Mouse (Mus musculus) layer of hippocampus, postnatal 25 days (tissue): ENCODE measurements at regions not wholly inside any gene's neighbourhood (a gene's known extent, or its start where the extent isn't known, plus 50 kb on each side); places are given as distances from the start of the nearest gene placed in this dataset.
"Not testable (repeated sequence)": the region's sequence is repeated elsewhere in the genome, so short reads cannot be mapped to it uniquely, and the experiment has no call there.

Source experiments
- DNase-seq, 2 experiments: peaks; one replicate each; pipeline ENCODE4 v3.0.0; 2022; ENCODE audit warnings: mixed read lengths in 2 of 2, low spot score in 1 of 2; ENCODE audit errors: extremely low spot score in 1 of 2

DNA sequence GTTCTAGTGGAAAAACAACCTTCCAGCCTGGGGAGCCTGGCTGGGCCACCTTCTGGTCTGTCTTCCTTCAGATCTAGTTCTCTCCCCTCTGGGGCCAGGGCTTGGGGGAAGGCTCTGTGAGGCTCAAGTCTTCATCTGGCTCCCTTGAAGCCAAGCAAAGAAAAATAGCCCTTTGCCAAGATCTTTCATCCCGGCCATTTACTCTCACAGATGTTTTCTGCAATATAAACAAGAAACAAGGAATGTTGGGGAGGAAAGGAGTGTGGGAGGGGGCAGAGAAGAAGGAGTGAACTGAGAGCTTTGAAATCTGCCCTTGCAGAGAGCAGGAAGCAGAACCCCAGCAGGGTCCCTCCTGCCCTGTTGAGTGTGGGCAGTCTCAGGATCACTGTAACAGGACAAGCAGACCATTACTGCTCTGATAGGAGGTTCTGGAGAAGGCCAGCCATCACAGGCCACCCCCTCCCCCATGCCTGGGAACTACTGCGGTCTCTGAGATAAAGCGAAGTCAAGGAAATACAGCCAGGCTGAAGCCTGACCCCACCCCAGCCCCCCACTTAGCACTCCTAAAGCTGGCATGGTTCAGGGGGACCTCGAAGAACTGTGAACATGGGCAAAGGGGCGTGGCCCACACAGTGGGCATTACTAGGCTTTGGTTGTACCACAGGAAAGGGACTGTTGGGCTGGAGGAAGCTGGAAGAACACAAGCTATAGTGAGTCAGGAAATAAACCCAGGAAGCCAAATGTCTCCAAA is 118.8 kb downstream of the Zfp36l1 start:
- no peak for DNase-seq

DNA sequence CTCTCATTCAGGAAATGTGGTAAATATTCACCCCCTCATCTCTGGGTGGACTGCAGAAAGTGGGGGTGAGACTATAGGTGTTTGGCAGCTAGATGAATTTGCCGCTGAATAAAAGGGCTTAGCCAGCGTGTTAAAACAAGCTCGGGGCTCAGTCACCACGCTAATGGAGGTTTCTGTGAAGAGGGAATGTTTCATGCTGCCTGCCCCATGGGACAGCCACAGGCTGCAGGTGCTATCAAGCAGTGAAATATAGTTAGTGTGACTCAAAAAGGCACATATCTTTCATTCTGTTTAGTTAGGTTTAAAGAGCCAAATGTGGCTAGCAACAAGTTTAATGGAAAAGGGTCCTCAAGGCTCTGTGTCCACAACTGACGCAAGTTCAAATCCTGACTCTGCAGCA is 121.5 kb downstream of the Zfp36l1 start:
- DNase-seq = no peak

- no peak for DNase-seq
Observed at GRCm38 (mm10) chr12:79990751-79991150, 122.1 kb downstream of the Zfp36l1 start.

GRCm38 (mm10) chr12:79989582-79990110 is 123.2 kb downstream of the Zfp36l1 start:
- DNase-seq = no peak

DNA sequence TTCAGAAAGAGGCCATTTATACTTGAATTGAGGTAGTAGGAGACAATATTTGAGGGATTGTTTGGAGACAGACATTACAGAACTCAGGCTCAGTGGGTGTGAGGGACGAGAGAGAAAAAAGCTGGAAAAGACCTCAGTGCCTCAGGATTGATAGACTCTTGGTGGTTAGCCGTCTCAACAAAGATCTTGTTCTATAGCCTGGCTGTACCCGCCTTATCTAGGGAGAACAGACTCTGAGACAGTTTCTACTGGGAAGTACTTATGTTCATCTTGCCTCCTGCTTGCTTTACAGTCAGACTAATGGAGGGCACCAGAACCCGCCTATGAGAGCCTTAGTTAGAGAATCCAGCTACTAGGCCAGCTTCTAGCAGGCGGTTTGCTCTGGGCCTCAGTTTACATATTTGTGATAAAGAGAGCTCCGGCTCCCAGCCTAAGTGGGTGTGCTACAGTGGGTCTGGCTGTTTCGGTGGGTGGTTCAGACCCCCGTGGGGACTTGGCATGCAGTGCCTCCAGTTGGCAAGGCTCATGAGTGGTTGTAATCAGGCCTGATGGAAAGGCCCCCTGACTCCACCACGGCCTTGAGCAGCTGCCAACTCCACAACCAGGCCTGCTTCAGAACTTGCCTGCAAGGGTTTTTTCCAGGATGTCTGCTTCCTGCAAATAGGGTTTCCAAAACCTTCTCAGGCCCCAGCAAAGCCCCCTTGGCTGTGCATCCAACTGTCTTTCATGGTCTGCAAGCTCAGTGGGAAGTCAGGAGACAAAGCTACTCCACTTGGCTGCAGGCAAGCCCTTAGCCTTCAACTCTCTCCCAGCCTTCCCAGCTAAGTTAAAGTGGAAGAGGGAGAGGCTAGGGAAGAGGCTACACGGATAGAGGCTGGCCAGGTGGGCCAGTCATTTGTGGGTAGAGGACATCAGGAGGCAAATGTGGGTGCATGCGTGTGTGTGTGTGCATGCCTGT is 124.1 kb downstream of the Zfp36l1 start:
- no peak for DNase-seq

- no peak for DNase-seq
Observed at GRCm38 (mm10) chr12:79986241-79986976, 126.4 kb downstream of the Zfp36l1 start.

DNA sequence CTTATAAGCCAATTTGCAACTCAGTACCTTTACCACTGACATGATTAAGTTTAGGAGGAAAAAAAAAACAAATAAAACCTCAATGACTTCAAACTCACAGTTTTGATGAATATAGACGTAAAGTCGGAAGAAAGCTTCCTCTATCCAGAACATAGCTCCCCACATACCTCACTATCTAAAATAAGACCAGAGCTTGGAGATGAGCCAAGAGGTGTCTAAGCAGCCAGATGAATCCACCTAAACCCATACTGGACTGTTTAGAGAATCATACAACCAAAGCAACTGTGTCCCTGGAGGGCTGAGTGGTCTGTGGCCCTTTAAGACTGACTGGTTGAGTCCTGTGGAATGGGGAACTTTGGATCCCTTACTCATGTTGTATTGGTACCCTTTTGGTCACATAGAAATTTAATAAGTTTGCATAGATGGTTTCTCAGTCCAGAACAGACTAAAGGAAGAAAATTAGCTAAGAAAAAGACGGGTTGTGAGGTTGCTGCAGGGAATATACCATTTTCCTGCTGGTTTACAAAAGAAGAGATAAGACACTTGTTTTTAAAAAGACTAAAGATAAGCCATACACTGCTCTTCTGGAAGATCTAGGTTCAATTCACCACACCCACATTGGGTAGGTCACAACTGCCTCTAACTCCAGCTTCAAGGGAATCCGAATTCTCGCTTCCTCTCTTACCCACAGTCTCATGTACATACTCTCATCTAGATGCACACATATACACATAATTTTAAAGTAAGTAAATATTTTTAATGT is 127.6 kb downstream of the Zfp36l1 start:
- DNase-seq = no peak

GRCm38 (mm10) chr12:79984025-79984790 is 128.6 kb downstream of the Zfp36l1 start:
- no peak for DNase-seq

- no peak for DNase-seq
Observed at GRCm38 (mm10) chr12:79983232-79983631, 129.6 kb downstream of the Zfp36l1 start.

- not testable (repeated sequence) for DNase-seq
Observed at GRCm38 (mm10) chr12:79982497-79982896, 130.3 kb downstream of the Zfp36l1 start.

DNA sequence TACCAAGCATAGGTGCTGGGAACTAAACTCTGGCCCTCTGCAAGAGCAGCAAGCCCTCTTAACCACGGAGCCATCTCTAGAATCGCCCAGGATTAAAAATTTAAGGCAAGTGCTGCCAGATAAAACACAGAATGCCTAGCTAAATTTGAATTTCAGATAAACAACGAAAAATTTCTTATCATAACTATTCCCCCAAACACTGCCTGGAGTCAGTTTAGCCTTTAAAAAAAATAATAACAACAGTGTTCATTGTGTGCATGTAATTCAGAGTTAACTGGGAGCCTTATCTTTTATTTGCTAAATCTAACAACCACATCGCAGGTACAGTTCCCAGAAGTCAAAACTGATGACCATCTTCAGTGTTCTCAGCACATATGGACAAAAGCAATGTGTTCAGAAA is 132.1 kb downstream of the Zfp36l1 start:
- DNase-seq = no peak

DNA sequence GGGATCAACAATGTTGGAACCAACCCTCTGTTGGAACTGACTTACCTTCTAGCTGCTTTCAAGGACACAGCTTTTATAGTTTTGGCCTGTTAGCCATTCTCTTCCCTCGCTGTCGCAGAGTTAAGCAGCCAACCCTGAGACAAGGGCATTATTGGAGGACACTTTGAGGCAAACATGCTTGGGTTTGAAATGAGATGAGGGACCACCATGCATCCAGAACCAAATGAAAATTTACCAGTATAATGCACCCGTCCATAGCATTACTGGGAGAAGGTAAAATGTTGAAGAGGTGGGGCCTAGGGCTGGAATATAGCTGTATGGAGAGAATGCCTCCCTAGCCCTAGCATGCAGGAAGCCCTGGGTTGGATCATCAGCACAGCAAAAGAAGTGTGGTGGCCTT is 135.7 kb downstream of the Zfp36l1 start:
- no peak for DNase-seq

DNA sequence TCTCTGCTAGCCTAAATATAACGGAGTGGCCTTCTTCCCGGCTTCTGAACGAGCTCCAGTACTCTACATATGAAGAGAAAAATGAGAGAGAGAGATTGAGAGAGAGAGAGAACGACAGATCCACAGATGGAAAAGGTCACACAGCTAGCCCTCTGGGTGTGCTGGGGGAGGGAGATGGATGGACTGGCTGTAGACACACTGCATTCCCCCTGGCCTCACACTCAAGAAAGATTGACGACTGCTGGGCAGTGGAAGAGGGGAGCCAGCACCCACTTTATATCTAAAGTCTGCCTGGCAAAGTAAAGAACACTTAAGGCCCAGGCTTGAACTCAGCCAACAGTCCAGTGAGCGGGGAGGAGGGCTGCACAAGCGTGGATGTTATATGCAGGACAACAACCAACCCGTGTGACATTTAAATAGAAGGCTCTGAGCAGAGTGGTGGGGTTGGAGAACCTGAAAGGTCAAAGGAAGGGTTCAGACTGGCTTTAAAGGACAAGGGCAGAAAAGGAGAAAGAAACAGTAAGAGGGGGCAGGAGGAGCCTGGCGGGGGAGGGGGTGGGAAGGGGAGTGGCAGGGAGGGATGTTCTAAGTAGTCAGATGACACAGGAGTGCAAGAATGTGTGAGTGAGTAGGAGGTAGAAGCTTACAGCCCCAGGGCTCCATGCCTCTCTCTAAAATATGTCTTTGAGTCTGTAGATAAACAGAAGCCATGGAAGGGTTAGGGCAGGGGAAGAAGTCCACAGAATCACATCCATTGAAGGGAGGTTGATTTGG is 137.2 kb downstream of the Zfp36l1 start:
- no peak for DNase-seq

DNA sequence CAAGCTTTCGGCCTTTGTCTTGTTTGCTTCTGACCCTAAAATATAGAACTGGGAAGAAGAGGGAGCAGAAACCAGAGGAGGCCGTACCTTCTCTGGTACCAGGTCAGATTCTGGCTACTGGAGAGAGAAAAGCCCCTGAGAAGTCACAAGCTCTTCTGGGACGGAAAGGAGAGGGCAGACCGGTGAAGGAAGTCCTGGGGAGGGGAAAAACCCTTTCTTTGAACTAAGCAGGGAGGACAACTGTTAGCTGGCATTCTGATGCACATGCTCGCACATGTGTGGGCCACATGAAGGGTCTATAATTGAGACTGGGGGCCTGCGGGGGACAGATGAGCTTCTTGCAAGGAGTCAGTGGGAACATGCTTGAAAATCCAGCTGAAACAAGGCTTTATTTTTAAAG is 137.8 kb downstream of the Zfp36l1 start:
- DNase-seq = no peak

DNA sequence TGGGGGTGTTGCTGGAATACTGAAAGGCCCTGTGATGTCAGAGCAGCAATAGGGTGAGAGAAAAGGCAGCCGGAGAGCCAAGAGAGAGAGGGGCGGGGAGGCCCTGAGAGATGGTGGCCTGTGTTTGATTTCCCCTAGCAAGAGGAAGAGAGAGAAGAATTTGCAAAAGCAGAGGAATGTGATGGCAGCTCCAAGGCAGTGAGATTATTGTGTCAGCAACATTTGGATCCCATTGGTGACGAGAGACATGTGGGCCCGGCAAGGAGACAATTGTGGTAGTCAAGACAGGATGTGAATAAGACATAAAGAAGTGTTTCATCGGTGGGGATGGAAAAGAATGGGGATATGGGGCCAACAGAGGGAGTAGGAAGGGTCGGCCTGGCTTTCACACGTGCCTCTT is 138.3 kb downstream of the Zfp36l1 start:
- no peak for DNase-seq

GRCm38 (mm10) chr12:79973566-79974230 is 139.1 kb downstream of the Zfp36l1 start:
- DNase-seq = no peak

GRCm38 (mm10) chr12:79970981-79971390 is 141.8 kb downstream of the Zfp36l1 start:
- DNase-seq = no peak
